Mouse (Mus musculus) liver, adult 2 months (tissue): ENCODE measurements around the gene Sh2d2a.

Experiments
- CTCF ChIP-seq: fragments of 200-500 bp; IDR thresholded peaks from 2 replicates; pipeline ENCODE4 v1.5.1; 2011; ENCODE audit warnings: low read depth, low read length, control low read depth
- POLR2A ChIP-seq: fragments of 200-500 bp; IDR thresholded peaks from 2 replicates; pipeline ENCODE4 v1.6.1; 2011; ENCODE audit warnings: low read length, control low read depth; ENCODE audit not compliant: insufficient read depth; ENCODE audit errors: extremely low read depth

DNA sequence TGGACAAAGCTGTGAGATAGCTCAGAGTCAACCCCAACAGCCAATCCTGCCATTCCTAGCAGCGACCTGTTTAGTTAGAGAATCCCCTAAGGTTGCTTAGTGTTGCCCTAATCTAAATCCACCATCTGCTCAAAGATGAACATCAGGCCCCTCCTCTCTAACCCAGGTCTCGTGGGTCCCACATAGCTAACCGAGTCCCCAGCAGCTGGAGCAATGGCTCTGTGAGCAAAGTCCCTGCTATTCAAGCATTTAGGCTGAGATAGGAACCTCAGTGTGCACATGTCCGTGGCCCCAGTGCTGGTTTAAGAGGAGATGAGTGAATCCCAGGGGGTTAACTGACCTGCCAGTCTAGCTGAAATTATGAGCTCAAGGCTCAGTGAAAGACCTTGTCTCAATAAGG is 369 bp upstream of the Sh2d2a start:
- no peak for TF ChIP-seq POLR2A
- TF ChIP-seq CTCF = no peak
